Mouse (Mus musculus) gastrocnemius, postnatal 36 days (tissue): Measurements from ENCODE around the gene Taf1d. TPM values are rescaled to one million over a fixed set of nuclear protein-coding genes. Genes with fewer than 3 reads are reported as not detected.

Source experiments
- microRNA-seq, 2 experiments: library from miRNA; unstranded; fragments of <30 nt; microRNA quantifications; one replicate each; pipeline ENCODE4 v1.2.0; 2021
- total RNA-seq, 2 experiments: library from RNA; stranded (reverse); gene quantifications; 2 replicates each; pipeline ENCODE4 v1.2.3; 2021

The Taf1d gene
- total RNA-seq, 2 experiments from 2014 or later: 85.5 to 104 TPM

Small RNA genes within 50 kb of the gene (microRNA-seq; reads per million reads assigned to microRNA genes)
- gene Gm49349 (0 reads per million in 2 experiments), gene mmu-mir-7650 (0 reads per million in 2 experiments)

Other genes with a start within 250 kb of the Taf1d start
- under 1 TPM; 0.33 to 0.62 TPM for gene Hephl1, start 194.1 kb upstream of the Taf1d start, total RNA-seq
- under 1 TPM; 0.12 to 0.13 TPM for gene Vstm5, start 67.2 kb upstream of the Taf1d start, total RNA-seq
- gene Med17, start 26.3 kb upstream of the Taf1d start, total RNA-seq: 10 to 100 TPM in 1 of 2 experiments, 1 to 10 TPM in 1; 6.9 to 10.2 TPM
- 1 to 10 TPM; 3.3 to 4.2 TPM for gene 4931406C07Rik, start 234 bp downstream of the Taf1d start, total RNA-seq
- 1 to 10 TPM; 6.5 to 7.4 TPM for gene Cep295, start 51.6 kb downstream of the Taf1d start, total RNA-seq
- 1 to 10 TPM; 8.2 to 9.0 TPM for gene Smco4, start 187.2 kb downstream of the Taf1d start, total RNA-seq